Mouse (Mus musculus) frontal cortex, adult 2 months (tissue): ENCODE measurements around the gene Trim17. TPM values are rescaled to one million over a fixed set of nuclear protein-coding genes. Genes with fewer than 3 reads are reported as not detected.

Experiments used
- DNase-seq, 2 experiments: peaks; one replicate each; pipeline ENCODE4 v3.0.0; 2022; ENCODE audit warnings: low spot score in 1 of 2; ENCODE audit errors: extremely low spot score in 1 of 2
- polyA plus RNA-seq: library from polyadenylated mRNA; depleted of rRNA; stranded (reverse); fragments of >200 nt; gene quantifications from 2 replicates; pipeline ENCODE4 v1.2.3, GENCODE M21; 2012

The Trim17 gene
- polyA plus RNA-seq, 1 experiment: 7.8 TPM

DNA sequence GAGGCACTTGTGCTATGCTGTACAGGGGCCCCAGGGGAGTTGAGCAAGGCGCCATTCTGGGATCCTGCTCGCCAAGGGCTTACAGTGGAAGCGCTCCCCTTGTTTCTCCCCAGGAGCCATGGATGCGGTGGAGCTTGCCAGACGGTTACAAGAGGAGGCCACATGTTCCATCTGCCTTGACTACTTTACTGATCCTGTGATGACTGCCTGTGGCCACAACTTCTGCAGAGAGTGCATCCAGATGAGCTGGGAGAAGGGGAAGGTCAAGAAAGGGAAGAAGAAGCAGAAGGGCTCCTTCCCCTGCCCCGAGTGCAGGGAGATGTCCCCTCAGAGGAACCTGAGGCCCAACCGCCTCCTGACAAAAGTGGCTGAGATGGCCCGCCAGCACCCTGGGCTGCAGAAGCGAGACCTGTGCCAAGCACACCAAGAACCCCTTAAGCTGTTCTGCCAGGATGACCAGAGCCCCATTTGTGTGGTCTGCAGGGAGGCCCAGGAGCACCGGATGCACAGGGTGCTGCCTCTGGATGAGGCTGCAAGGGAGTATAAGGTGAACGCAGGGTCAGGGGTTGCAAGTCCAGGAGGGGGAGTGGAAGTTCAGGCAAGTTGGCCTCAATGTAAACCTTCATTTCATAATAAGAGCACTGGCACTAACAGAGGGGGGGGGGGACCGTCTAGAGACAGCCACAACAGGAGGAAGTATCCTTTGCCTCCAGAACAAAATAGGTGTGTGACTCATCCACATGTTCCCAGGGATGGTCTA lies 10.7 kb downstream of the Trim17 start:
- no peak for DNase-seq

DNA sequence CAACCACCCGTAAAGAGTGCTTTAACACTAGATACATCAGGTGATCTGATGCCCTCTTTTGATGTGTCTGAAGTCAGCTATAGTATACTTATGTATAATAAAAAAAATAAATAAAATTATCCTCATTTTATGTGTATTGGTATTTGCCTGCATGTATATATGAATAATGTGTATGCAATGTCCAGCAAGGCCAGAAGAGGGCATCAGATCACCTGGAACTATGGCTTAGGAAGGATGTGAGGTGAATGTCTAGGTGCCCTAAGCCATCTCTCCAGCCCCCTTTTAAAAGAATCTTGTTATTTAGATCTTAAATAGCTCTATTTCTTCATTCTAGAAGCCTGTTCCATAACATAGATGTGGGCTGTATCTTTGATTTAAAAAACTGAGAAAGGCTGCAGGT lies 12.9 kb downstream of the Trim17 start:
- DNase-seq: no peak

DNA sequence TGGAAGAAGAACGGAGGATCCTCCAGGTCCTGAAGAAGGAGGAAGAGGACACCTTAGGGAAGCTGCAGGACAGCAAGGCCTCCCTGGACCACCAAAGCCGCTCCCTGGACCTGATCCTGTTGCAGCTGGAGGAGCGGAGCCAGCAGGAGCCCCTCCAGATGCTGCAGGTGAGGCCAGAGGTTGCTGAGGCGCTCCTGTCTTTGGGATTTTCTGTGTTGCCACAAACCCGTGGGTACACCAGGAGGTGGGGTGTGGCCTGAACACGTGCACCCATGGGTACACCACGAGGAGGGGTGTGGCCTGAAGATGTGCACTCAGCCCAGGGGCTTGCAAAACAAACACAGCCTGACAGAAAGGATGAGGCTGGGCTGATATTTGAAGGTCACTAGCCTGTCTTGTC lies 14.1 kb downstream of the Trim17 start:
- no peak for DNase-seq

DNA sequence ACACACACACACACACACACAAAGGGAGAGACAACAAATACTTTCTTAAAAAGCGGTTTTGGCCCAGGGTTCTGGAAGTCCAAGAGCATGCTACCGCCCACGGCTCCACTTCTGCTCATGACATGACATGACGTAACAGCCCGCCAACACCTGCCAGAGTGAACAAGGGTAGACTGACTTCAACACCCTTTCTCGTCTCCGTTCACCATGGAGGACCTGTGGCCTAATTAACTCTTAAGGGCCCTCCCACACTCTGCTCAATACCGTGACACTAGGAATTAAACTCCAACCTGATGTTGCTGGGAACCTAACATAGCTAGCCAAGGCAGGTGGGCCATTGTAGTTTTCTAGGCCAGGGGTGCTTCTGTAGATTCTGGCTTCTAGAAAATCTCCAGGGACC lies 14.5 kb downstream of the Trim17 start:
- no peak for DNase-seq

DNA sequence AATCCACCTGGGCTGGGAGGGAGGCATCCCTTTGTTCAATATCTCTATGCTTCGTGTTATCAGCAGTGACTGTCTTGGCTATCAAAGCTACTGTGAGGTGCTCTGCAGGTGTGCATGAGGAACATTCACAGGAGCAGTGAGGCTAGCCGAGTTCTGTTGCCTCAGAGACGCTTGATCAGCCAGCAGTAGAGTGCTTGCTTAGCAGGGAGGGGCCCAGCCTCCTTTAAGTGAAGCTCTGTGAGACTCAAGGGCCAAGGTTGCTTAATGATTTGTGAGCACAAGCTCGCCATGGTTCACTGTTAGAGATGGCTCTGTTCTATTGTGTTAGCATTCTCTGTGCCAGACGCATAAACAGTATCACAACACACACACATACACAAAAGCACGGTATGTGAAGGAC lies 15.2 kb downstream of the Trim17 start:
- no peak for DNase-seq

DNA sequence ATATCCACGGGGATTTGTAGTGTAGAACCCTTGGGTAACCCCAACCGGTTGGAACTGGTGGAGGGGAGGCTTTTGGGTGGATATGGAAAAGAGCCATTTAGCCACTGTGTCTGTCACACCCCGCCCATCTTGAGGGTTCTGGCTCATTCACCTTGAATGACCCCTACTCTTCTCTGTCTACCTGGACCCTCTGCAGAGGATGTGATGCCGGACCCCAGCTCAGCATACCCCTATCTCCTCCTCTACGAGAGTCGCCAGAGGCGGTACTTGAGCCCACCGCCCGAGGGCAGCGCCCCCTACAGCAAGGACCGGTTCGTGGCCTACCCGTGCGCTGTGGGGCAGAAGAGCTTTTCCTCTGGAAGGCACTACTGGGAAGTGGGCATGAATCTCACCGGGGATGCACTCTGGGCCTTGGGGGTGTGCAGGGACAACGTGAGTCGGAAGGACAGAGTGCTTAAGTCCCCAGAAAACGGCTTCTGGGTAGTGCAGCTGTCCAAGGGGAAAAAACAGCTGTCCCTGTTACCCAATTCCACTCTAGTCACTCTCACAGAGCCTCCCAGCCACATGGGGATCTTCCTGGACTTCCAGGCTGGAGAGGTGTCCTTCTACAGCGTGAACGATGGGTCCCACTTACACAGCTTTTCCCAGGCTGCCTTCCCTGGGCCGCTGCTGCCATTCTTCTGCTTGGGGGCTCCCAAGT lies 16.5 kb downstream of the Trim17 start:
- no peak for DNase-seq

DNA sequence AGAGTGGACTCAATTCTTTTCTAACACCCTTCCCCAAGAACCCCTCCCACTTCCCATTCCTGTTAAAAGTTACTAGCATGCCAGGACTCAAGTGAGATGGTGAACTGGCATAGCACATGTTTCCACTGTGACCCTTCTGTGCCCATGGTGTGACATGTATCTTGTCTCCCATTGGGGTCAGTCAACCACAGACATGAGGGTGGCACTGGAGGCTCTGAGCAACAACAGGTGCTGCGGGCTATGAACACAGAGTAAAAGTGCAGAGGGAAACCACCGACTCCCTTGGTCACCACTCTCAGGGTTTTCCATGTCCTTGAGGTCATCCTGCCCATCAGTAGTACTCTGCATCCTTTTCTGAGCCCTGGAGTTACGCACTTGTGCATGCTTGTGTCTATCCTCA lies 17.3 kb downstream of the Trim17 start:
- DNase-seq: no peak

DNA sequence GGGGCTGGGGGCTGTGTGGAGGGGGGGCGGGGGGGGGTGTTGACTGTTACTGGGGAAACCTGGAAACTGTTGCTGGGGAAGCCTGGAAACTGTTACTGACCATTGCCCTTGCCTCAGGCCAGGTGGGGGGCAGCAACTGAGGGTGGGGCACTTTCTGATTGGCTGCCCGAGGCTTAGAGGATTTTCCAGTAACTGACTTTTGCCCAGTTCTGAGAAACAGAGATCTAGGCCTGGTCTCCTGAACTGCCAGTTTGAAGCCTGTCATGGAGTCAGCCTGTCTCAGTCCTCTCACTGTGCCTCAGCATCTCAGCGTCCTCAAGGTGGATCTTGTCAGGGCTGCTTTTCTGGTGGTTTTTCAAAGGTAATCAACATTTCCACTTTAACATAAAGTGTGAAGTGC lies 19.9 kb downstream of the Trim17 start:
- no peak for DNase-seq

DNA sequence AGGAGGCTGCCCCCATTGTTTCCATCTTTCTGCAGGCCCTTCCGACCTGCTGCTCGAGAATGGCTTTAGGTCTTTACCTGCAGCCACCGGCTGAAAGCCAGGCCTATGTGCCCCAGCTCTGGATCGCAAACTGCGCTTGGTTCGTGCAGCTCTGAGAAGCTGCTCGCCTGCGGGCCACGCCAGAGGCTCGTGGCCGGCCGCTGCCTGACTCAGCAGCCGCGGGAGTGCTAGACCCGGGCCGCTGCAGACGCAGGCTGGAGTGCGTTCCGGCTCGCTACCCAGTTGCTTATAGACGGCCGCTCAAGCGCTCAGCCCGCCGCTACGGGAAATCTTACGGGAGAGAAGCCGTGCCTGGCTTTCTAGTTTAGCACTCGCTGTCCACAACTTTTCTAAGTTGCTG lies 22.7 kb downstream of the Trim17 start:
- no peak for DNase-seq

DNA sequence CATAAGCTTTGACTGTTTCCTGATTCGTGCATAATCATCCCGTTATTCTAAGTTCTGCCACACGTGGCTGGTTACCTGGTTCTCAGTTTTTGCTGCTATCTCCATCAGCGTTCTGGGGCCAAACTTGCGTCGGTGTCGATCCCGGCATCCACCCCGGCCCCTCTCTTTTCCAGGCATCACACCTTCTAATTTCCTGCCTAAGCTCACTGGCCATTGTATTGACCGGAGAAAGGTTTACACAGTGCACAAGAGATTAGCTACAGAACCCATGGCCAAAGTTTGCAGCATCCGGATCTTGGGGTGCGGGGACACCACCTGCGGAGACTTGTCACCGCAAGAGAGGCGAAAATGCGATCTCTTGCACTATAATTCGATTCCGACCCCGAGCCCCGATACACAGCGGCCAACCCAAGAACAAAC lies 23.1 kb downstream of the Trim17 start:
- no peak for DNase-seq

DNA sequence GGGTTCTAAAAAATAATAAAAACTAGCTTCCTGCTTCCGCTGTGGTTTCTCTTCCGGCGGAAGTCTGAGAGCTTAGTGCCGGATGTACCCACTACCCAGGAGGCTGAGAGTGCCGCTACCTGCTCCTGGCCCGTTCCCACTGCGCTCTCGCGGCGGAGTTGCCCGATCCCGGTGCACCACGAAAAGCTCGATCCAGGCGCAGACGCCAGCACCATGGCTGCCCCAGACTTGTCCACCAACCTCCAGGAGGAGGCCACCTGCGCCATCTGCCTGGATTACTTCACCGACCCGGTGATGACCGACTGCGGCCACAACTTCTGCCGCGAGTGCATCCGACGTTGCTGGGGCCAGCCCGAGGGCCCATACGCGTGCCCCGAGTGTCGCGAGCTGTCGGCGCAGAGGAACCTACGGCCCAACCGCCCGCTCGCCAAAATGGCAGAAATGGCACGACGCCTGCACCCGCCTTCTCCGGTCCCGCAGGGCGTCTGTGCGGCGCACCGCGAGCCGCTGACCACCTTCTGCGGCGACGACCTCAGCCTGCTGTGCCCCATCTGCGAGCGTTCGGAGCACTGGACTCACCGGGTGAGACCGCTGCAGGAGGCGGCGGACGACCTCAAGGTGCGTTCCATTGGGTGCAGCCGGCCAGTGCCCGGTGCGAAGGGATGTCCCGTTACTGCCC lies 23.7 kb downstream of the Trim17 start, which contains the start of gene Trim11:
Gene Trim11 (plus strand): TSS at position 67 of the 679 bp plus-strand sequence.
- DNase-seq: peak in 1 of 2 experiments; percentile 75

DNA sequence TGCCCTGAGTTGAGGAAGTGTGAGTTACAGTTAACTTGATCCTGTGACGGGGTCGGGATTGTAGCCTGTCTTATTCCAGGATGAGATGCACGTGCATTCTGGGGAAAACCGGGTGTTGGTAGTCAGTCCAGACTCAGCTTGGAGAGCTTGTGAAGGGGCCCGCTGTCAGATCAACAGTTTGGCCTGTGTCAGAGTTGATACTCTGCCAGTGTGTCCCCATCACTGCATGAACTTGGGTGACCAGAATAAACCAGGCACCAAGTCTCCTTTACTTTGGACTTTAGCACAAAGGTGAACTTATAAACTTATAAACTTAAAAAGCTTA lies 24.2 kb downstream of the Trim17 start:
- no peak for DNase-seq

DNA sequence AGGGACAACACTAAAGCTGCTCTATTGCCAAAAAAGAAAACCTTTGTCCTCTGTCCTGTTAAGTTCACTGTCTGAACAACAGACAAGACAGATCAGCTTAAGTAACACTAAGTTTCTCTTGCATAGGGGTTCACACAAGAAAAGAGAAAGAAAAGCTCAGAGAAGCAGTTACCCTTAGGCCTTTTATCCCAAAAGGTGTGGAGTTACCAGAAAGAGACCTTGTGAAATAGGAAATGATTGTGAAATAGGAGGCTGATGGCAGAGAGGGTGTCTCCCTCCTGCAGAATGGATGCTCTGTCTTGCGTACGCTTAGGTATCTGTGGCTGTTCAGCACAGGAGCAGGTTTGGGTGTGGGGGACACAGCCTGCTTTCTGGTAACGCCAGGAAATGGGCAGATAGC lies 24.7 kb downstream of the Trim17 start:
- no peak for DNase-seq

DNA sequence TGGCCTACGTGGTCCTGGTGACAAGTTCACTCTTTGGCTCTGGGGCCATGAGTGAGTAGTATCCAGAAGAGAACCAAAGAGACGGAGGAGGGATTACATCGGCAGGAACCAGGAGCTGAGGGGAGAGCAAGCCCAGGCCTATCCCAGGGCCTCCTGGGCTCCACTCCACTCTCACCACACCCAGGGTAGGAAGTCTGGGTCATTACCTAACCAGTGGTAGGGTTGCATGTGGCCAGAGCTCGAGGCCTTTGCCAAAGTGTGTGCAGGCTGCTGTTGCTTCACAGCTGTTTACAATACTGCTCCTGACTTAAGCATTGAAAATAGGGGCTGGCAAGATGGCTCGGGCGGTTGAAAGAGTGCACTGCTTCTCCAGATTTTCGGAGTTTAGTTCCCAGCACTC lies 25.2 kb downstream of the Trim17 start:
- DNase-seq: no peak

DNA sequence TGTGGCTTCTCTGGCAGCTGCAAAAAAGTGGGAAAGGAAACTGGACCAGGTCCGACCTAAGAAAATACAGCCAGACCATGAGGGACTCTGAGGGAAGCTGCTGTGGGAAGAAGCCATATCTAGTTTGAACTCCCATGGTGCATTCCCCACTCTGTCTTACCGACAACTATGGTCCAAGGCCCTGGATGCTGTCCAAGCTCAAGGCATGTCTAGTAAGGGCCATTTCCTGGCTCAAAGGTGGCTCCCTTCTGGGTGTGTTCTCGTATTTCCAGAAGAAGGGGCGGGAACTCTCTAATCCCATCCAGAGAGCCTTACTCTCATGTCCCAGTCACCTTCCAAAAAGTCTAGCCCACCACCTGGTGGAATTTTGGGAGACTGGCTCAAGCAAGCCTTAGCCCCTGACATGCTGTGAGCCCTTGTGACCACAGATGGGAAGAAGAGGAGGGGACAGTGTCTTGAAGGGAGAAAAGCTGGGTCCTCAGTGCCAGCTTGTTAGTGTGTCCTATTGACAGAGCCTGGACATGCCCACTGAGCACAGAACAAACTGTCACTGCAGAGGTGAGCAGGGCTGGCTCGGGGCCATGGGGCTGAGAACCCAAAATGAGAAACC lies 26.0 kb downstream of the Trim17 start:
- no peak for DNase-seq

DNA sequence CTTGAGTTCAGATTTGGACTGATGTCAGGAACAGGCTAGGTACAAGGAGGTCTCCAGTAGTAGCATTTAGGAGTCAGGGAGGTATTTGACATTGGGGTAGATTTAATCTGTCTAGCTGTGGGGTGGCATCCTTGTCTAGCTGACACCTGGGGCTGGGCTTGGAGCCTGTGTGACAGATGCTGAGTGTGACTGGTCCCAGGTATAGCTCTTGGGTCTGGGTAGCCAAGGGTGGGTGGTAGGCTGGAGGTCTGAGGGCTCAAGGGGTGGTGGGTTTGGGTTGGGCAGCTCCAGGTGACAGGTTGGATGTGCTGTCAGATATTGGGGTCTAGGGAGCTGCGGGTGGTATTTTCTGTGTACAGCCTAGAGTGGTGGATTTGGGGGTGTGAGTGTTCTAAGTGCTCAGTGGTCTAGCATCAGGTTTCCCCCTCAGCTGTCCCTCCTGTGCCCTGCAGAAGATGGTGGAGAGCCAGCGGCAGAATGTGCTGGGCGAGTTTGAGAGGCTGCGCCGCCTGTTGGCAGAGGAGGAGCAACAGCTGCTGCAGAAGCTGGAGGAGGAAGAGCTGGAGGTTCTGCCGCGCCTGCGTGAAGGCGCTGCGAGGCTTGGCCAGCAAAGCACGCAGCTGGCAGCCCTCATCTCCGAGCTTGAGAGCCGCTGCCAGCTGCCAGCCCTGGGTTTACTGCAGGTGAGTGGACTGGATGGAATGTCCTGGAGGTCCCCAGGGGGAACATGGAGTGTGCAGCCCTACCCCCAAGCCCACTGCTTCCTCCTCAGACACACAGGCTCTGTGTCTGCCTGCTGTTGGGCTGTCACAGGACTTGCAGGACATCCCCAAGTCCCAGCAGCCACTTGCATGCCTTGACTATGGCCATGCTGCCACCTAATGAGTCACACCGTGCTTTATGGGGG lies 27.3 kb downstream of the Trim17 start:
- peak; percentile 69 to 83 for DNase-seq

DNA sequence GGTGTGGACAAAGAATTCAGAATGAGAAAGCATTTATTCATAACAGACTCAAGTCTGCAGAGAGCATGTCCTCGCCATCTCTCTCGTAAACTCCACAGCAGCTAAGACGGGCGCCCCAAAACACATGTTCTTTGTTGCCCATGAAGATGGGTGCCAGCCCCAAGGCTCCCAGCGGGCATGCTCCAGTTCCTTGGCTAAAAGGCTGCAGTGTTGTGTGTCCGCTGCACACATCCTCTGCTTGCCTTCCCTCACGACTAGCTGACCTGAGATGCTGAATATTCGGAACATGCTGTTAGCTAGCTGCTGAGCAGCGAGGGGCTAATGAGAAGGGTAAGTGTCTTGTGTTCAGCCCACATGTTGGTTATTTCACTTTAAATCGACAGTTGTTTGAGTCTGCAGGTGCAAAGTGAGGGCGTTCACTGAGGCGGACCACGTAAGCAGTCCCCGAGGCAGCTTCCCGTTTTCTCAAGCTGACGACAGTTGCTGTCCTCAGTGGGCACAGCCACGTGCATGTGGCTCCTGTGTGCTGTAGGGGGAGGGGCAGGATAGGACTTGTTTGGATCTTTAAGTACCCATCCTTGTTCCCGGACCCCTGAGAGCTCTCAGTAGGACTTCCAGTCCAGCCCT lies 28.1 kb downstream of the Trim17 start:
- no peak for DNase-seq

DNA sequence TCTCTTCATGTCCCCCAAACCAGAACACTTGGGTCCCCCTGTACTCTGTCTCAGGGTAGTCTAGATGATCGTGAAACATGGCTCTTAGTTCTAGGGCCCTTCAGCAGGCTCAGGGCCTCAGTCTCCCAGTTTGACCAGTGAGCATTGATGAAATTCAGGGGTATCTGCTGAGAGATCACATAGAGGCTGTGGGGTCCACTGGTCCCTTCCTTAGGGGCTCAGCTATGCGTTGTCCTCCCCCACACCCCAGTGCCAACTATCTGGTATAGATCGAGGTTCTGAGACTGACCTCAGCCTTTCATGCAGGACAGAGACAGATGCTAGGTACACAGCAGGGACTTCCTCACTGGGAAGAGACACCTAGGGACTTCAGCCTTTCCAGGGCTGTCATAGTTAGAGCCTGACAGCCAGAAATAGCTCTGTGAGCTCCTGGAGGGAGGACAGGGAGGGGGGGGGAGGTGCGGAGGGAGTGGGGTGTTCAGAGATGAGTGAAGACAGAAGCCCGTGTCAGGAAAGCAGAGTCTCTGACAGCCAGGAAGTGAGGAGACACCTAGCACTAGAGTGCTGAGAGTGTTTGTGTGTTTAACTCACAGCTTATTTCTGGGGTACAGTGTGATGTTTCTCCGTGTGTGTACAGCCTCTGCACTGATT lies 29.3 kb downstream of the Trim17 start:
- no peak for DNase-seq

DNA sequence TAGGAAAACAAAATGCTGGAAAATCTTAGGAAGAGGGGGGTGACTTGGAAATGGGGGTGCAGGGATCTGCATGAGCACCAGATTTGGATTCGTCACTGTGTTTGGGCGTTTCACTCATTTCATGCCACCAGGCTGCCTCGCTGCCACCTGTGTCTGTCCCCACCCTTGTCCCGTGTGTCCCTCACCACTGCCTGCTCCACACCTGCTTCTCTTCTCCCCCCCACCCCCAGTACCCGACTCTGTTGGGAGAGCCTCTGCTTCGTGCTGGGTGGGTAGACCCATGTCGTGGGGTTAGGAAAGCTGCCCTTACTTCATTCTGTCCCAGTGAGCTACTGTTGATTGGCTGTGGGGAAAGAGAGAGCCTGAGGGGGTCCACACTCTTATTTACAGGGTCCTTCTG lies 30.2 kb downstream of the Trim17 start:
- no peak for DNase-seq
